Mouse (Mus musculus) embryo, embryonic 10.5 days (tissue): Measurements from ENCODE around the gene Tas2r135.
A peak's percentile ranks its signal among the peaks of the same experiment; 100 is the strongest.

Experiments used
- DNase-seq: peaks from one replicate; pipeline ENCODE4 v3.0.0-alpha.2; 2015; ENCODE audit warnings: low spot score

The Tas2r135 gene

DNA sequence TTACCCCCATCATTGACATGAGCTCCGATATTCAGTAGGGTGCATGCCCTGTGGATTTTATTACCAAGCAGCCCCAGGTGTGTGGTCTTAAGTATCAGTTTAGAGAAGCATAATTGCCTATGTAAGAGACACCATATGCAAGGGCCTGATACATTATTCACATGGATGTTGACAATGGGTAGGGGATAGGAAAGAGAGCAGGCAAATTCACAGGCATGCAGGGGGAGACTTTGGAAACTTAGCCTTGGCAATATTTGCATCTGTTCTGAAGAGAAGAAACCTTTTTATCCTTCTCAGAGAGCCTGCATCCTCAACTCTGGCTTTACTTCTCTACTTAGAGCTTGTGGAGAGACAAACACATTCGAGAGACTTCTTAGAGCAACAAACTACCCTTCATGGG is at the start of gene Tas2r135:
TSS of gene Tas2r135 (plus strand) at position 301 of the 400 bp plus-strand sequence.
- no peak for DNase-seq

DNA sequence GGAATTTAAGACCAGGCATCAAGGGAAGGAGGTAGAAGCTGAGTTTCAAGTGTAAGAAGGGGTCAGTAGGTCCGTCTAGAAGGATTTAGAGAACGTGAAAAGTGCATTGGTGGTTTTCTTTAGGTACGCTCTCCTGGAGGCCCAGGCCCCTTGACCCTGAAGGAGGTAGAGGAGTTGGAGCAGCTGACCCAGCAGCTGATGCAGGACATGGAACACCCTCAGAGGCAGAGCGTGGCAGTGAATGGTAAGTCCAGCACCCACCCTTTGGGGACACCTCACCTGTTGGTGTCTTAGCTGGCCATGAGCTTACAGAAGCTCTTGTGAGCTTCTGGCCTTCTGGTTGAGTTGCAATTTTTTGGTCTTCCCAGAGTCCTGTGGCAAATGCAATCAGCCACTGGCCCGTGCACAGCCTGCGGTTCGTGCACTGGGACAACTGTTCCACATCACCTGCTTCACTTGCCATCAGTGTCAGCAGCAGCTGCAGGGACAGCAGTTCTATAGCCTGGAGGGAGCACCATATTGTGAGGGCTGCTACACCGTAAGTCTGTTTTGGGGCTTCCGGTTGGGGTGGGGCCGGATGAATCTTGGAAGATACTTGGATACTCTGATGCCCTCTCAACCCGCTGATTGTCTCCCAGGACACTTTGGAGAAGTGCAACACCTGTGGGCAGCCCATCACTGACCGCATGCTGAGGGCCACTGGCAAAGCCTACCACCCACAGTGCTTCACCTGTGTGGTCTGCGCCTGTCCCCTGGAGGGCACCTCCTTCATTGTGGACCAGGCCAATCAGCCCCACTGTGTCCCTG is 49.2 kb upstream of the Tas2r135 start:
- DNase-seq = no peak

DNA sequence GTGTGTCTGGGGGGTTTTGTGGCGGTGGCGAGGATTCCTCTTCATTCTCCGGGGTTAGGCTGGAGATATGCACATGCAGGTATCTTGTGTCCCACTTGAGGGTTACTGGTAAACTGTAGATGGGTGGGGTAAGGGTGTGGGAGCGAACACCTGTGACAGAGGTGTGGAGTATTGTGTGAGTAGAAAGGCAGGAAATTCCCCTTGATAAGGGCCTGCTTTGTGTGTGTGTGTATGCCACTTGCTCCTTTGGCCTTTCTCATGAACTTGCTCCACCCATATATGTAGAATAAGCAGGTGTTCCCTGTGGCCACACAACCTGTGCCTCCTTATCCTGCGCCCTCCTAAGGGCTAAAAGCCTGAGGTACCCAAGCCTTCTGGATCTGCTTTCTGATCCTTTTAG is 48.3 kb upstream of the Tas2r135 start:
- no peak for DNase-seq

GRCm38 (mm10) chr6:42357901-42358300 is 47.3 kb upstream of the Tas2r135 start:
- DNase-seq = no peak

DNA sequence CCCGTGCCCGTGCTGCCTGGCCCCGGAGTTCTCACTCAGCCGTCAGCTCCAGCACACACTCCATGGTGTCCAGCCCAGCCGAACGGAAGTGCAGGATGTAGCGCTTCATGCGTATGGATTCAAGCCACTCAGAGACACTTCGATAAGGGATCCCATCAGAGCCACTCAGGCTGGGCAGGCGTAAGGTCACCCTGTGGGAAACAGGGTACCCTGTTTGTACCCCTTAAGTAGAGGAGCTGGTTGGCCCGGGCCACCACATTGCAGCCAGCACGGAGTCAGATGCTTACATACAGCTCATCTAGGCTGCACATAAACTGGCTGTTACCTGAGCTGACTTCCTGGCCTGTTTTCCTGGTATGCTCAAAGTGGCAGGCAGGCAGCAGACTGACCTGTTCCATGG is 46.3 kb upstream of the Tas2r135 start:
- DNase-seq = no peak

GRCm38 (mm10) chr6:42359364-42360147 is 45.7 kb upstream of the Tas2r135 start:
- no peak for DNase-seq

DNA sequence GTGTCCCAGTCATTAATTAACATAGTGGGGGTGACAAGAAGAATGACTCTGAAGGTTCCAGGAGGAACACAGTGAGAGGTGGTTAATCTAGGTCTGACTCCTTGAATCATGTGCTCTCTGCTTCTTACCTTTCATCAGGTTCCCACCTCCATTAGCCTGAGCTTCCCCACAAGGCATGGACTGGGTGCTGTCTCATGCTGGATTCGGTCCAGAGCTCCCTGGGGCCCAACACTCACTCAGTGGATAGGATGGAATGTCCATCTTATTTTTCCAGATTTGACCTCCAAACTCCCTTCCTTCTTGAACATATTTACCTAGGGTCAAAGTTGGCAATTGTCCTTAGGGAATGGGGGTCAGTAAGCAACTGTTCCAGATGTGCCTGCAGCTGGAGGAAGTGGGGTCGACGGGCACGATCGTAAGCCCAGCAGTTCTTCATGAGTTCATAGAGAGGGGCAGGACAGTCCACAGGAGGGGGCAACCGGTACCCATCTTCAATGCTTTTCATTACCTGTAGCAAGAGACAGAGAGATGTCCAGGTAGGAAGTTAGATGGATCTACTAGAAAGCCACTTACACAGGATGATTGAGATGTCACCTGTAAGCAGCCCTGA is 44.9 kb upstream of the Tas2r135 start:
- DNase-seq = no peak

DNA sequence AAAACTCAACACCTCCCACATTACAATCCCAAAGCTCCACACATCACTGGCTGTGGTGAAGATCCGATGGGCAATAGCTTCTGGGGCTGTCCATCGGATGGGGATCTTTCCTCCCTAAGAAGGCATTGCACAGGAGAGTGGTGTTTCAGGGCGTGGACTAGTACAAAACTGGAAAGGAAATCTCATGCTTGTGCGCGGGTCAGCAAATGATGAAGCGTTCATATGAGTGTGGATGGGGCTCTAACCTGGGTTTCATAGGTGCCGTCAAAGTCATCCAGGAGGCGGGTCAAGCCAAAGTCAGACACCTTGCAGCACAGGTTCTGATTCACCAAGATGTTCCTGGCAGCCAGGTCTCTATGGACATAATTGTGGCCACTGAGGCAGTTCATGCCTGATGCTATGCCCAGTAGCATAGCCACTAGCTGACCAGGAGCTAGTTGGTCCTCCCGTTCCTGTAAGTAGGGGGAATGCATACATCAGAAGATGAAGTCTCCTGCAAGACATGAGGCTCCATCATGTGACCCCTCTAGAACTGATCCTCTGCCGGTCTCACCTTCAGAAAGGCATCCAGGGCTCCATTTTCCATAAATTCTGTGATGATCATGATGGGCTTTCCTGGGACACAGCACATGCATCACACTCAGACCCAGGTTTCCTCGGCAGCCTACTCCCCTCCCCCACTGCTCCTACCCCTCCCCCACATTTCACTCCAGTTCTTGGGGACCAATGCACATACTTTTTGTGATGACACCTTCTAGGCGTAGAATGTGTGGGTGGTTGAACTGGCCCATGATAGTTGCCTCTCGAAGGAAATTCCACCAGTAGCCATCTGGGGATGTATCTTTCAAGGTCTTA is 44.0 kb upstream of the Tas2r135 start:
- DNase-seq = no peak

DNA sequence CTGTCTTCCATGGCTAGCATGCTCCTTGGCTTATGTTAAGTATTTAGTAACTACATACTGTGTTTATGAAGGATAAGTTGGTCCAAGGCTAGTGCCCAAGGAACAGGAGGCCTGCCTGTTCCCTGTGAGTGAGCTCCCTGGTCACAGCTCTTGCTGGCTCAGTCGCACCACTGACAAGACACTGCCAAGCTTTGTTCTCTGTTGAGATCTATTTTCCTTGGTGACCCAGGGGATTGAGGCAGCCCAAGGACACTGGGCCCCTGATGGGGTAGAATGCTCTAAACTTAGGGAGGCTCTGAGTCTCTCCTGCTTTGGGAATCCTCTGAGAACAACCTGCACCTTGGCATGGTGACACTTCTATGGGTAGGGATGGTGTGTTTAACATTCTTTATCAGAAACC is 43.2 kb upstream of the Tas2r135 start:
- DNase-seq = no peak

DNA sequence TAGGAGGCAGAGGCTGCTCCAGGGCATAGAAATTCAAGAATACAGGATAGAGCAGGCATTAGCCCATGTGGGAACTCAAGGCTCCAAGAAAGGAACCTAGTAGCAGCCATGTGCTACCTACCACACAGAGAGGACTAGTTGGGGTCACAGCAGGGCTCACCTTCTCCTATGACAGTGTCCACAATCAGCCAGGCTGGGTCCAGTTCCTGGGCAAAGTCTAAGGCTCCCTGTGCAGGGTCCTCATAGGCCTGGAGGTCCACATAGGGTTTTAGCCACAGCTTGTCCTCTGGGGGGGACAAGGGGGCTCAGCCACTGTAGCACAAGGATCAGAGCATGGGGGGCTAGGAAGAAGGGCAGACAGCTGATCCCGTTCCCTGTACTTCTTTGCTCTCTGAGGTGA is 42.7 kb upstream of the Tas2r135 start:
- DNase-seq = no peak

- DNase-seq = no peak
These were observed 42.3 kb upstream of the Tas2r135 start for GRCm38 (mm10) chr6:42362974-42363373.

DNA sequence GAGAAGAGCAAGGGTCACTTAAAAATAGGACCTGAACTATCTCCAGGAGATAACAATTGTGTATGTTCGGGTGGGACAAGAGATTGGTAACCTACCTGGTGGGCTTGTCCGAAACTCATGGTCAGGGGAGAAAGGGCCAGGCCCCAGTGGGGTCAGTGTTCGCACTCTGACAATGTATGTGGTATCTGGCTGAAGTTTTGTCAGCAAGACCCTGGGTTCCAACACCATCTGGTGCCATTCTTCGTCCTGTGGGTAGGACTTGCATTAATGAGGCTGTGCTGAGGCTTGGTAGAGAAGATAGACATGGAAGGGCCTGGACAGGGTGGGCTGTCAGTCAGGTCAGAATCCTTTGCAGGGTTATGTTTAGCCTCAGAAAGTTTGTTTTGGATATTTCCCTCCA is 41.2 kb upstream of the Tas2r135 start:
- DNase-seq = no peak

DNA sequence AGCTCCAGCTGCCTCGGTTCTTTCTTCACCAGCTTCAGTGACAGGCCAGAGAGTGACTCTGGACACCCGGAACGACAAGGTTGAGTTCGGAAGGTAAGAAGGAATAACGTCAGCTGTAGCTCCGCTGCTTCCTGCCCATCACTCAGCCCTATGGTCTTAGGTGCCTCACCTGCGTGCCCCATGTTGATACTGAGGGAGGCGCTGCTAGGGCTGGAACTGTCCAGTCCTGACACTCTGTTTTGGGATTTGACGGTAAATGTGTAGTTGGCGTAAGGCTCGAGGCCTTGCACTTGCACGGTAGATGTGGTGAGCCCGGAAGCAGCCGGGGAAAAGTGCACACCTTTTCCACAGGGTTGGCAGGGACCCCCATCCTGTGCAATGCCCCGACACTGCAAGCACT is 40.6 kb upstream of the Tas2r135 start:
- no peak for DNase-seq

DNA sequence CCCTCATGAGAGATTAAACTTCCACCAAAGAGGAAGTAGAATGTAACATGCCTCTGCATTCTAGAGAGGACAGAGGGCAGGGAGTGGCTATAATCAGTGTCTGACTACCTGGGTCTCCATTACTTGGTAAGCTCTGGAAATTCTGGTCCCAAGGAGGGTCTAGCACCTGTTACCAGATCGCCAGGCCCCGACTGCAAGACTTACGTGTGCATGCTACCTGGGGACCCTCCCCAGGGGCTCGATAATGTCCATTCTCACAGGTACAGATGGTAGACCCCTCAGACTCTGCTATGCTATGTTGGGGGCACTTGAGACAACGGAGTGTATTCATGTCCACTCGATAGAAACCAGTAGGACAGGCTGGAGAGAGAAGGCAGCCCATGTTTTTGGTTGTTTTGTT is 40.0 kb upstream of the Tas2r135 start:
- DNase-seq = no peak

- DNase-seq = peak; percentile 77
These were observed 35.4 kb upstream of the Tas2r135 start for GRCm38 (mm10) chr6:42369870-42370269.

DNA sequence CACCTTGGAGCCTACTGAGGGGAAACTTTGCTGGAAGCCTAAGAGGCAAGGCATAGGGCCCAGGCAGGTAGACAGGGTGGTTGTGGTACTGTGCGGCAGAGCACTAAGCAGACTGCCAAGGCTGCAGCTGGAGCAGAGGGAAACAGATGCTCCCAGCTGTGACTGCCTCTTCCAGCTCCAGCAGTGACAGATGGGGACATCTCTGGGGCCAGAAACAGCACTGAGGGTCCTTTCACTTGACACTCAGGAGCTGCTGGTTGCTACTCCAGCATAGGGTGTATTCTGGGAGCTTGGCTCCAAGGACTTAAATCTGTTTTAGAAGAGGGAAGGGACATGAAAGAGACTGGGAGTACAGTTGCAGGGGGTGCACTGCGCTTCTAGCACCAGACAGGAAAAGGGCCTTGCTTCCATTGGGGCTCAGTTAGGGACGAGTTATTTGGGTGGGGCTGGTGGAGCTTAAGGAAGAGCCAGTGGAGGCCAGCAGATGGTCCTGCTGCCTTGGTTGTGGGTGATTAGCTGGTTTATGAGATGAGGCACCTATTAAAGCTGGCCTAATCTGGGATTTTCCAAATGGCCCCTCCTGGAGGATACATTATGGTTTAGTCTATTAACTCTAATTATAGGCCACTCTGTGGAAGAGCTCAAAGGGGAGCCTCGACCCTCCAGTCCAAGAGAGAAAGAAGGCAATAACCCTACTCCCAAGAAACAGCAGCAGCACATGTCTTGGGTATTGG is 34.4 kb upstream of the Tas2r135 start:
- DNase-seq = no peak

GRCm38 (mm10) chr6:42372001-42372400 is 33.2 kb upstream of the Tas2r135 start:
- DNase-seq = no peak

GRCm38 (mm10) chr6:42372421-42372815 is 32.8 kb upstream of the Tas2r135 start:
- DNase-seq = no peak

DNA sequence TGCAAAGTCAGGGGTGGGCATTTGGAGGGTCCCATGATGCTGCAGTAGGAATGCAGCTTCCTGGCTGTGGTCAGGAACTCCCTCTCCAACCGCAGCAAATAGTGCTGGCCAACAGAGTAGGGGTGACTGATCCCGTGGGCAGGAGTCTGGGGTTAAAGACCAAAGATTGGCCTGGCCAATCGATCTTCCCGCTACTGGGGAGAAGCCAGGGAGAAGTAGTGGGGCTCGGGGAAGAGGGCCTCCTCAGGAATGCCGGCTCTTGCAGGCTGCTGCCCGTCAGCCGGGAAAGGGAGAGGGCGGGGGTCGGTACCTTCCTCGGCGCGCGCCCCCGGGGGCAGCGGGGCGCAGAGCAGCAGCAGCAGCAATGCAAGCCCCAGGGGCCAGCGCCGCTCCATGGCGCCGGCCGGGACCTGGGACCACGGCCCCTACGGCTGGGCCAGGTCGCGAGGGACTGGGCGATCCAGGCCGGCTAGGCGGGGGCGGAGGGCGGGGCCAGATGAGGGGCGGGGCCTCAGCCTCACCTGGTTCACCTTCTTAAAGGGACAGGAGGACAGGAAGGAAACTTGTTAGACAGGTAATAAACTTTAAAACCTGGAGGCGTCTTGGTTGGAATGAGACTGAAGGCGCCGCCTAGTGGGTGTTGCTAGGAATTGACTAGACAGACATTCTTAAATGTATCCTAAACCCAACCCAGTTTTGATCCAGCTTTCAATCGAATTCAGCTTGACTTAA is 32.3 kb upstream of the Tas2r135 start, which contains the start of gene Epha1:
TSS of gene Epha1 (minus strand) at position 453 of the 732 bp plus-strand sequence.
- peak; percentile 84 for DNase-seq

GRCm38 (mm10) chr6:42373669-42374430 is 31.4 kb upstream of the Tas2r135 start:
- DNase-seq = no peak
